Mouse (Mus musculus) heart, postnatal 25 days (tissue): ENCODE measurements around the gene Cpt1b. TPM values are rescaled to one million over a fixed set of nuclear protein-coding genes. Genes with fewer than 3 reads are reported as not detected.
"Not testable (repeated sequence)": the region's sequence is repeated elsewhere in the genome, so short reads cannot be mapped to it uniquely, and the experiment has no call there.

Experiments used
- DNase-seq: peaks from one replicate; pipeline ENCODE4 v3.0.0; 2022; ENCODE audit warnings: low spot score
- intact Hi-C: fragments of 180-260 bp; cut with DNase I; formaldehyde crosslinking; loops from one replicate; pipeline ENCODE4 v1.15.1; 2025
- total RNA-seq, 2 experiments: library from RNA; stranded (reverse); gene quantifications; 2 replicates each; pipeline ENCODE4 v1.2.3; 2021

Gene Cpt1b
- total RNA-seq, 2 experiments from 2014 or later, result 512 to 569 TPM

DNA sequence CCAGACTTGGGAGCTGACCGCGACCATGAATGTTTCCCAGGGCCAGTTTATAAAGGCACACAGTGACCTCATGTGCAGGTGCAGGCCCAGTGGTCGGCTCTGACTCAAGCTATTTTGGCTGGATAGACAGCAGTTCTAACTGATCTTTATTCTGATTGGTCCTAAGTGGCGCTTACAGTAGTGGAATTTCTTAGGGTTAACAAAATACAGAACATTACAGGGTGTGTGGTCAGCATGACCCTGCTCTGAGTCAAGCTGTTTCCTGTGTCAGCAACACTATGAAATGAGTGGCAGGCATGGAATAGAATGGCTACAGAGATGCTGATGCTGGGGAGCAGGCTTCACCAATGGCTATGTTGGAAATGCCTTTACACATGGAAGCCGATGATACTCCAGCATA lies 10.2 kb upstream of the Cpt1b start:
- intact Hi-C loops, result no loop called here
- DNase-seq, result no peak

- no peak for DNase-seq
- intact Hi-C loops, result no loop called here
Measured at GRCm38 (mm10) chr15:89434136-89434535, 8.5 kb upstream of the Cpt1b start.

- intact Hi-C loops, result no loop called here
- DNase-seq, result no peak
Measured at GRCm38 (mm10) chr15:89432946-89433345, 7.3 kb upstream of the Cpt1b start.

GRCm38 (mm10) chr15:89431806-89432205 lies 6.1 kb upstream of the Cpt1b start:
- DNase-seq, result no peak
- intact Hi-C loops, result loop anchor here (2.0 kb wide), 1 partner anchor 43 kb away; no protein-coding TSS in a partner anchor

GRCm38 (mm10) chr15:89431271-89431670 lies 5.6 kb upstream of the Cpt1b start:
- DNase-seq, result no peak
- intact Hi-C loops, result loop anchor here (2.0 kb wide), 1 partner anchor 44 kb away; no protein-coding TSS in a partner anchor

DNA sequence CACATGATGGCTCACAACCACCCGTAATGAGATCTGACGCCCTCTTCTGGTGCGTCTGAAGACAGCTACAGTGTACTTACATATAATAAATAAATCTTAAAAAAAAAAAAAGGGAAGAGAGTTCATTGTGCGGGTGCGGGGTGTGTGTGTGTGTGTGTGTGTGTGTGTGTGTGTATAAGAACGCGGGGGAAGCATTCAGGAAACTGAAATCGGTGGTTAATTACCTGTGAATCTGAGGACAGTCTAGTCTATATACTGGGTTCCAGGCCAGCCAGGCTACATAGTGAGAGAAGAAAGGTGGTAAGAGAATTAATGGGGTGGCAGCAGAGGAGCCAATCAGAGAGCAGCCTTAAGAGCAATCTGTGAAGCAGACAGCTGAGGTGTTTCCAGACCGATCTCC lies 5.1 kb upstream of the Cpt1b start:
- intact Hi-C loops, result loop anchor here (2.0 kb wide), 1 partner anchor 44 kb away; no protein-coding TSS in a partner anchor
- DNase-seq, result not testable (repeated sequence)

DNA sequence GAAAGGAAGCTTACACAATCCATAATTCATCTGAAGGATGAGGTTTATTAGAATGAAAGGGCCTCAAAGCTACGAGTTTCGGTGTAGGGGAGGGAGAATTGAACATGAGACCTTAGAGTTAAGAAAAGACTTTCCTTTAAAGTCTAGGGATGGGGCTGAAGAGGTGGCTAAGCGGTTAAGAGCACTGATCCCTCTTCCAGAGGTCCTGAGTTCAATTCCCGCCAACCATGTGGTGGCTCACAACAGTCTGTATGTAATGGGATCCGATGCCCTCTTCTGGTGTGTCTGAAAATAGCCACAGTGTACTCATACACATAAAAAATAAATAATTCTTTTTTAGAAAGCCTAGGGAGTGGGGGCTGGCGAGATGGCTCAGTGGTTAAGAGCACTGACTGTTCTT lies 4.7 kb upstream of the Cpt1b start:
- no peak for DNase-seq
- intact Hi-C loops, result loop anchor here (2.0 kb wide), 1 partner anchor 44 kb away; no protein-coding TSS in a partner anchor

- intact Hi-C loops, result loop anchor here (2.0 kb wide), 2 partner anchors 45 to 53 kb away; partner anchors contain the start of gene Tymp
- peak; percentile 89 for DNase-seq
Measured at GRCm38 (mm10) chr15:89429352-89430221, 3.9 kb upstream of the Cpt1b start, which contains the start of the genes C730034F03Rik, Gm44502 and Chkb. TSS of gene C730034F03Rik (plus strand) at chr15:89429589. TSS of gene Gm44502 (minus strand) at chr15:89429696. TSS of gene Chkb (minus strand) at chr15:89429908.

- intact Hi-C loops, result loop anchor here (2.0 kb wide), 1 partner anchor 52 kb away; the partner anchor contains the start of gene Tymp
- DNase-seq, result no peak
Measured at GRCm38 (mm10) chr15:89428821-89429351, 3.2 kb upstream of the Cpt1b start.

GRCm38 (mm10) chr15:89428136-89428790 lies 2.6 kb upstream of the Cpt1b start:
- DNase-seq, result no peak

DNA sequence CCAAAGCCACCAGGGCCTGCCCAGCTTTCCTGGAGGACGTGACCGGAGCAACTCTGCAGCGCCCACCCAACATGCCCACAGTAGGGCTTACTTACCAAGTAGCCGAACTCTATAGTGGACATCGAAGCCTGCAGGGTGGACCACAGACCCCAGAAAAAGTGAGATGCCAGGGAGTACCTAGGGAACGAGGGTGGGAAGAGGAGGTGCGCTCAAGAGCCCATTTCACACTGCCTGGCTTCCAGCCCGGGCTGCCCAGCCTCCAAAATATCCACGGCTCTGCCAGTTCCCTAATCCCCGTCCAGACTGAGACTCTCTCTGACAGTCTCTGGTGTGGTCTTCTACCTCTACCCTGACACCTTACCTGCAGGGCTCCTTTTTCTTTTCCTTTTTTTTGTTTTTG lies 1.1 kb upstream of the Cpt1b start:
- DNase-seq, result no peak
- intact Hi-C loops, result no loop called here

More at GRCm38 (mm10) chr15:89428136-89428790, 2.6 kb upstream of the Cpt1b start:
- intact Hi-C loops, result loop anchor here (2.0 kb wide), 1 partner anchor 51 kb away; the partner anchor contains the start of gene Tymp

DNA sequence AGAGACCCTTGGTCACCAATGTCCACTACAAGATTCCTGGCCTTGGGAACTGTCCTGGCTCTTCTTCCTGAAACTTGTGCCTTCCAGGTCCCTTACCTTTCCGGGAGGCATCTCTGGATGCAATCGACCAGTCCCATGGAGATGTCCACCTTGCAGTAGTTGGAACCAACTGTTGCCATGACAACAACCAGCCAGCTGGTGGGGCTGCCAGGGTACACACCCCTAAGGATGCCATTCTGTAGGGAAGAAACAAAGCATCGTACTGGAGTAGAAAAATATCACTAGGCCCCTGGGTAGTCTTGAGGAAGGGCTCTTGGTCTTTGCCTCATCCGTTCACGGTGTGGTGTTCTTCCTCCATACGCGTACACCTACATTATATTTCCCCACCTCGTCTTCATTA lies 1.0 kb downstream of the Cpt1b start:
- intact Hi-C loops, result no loop called here
- no peak for DNase-seq

GRCm38 (mm10) chr15:89421938-89422337 lies 3.7 kb downstream of the Cpt1b start:
- DNase-seq, result no peak
- intact Hi-C loops, result no loop called here

DNA sequence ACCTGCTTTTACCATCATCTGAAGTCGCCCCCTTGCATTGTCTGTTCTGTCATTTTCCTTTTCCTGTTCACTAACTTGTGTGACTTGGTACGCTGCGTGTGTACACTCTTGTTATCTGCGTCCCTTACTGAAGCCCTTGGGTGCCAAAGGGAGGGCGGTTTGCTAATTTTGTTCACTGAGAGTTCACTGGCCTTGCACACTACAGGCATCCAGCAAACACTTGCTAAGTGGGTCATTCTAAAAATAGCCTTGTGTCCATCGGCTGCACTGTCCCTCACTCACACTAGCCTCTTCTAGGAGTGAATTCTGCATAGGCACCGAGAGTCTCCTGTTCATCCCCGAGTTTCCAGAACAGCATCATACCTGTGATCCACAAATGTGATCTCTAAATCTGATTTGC lies 10.4 kb downstream of the Cpt1b start:
- intact Hi-C loops, result no loop called here
- DNase-seq, result no peak

GRCm38 (mm10) chr15:89410118-89410517 lies 15.5 kb downstream of the Cpt1b start, which contains the start of gene Syce3:
TSS of gene Syce3 (minus strand) at chr15:89410503.
- no peak for DNase-seq
- intact Hi-C loops, result no loop called here

GRCm38 (mm10) chr15:89406691-89407090 lies 19.0 kb downstream of the Cpt1b start:
- intact Hi-C loops, result no loop called here
- DNase-seq, result no peak

DNA sequence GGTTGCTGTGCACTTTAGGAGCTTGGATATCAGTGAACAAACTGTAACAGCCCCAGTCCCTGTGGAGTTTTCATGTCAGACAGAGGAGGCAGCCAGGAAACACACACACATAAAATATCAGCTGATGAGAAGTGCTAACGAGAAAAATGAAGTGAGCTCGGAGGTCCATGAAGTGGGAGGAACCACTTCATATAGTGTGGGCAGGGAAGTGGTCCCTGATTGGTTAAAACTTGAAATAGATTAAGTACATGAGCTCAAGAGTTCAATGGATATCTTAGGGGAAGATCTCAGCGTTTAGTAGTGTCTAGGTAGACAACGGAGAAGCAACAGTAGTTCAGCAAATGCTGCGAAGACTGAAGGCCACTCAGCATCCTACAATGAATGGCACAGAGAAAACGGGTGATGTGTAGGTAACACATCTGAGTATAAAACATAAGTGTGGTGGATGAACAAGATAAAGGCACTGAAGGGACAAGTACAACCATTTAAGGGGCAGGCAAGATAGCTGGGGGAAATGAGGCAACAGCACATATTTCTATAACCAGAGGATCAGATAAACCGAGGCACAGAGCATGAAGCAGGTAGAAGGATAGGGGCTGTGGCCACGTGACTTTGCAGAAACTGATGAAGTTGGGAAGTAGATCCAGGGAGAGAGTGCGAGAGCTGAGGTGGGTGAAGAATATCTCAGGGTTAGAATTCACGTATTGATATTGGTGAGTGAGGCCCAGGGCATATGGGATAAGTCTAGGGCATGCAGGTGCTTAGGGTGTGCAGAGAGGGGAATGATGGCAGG lies 20.6 kb downstream of the Cpt1b start:
- DNase-seq, result no peak
- intact Hi-C loops, result no loop called here

DNA sequence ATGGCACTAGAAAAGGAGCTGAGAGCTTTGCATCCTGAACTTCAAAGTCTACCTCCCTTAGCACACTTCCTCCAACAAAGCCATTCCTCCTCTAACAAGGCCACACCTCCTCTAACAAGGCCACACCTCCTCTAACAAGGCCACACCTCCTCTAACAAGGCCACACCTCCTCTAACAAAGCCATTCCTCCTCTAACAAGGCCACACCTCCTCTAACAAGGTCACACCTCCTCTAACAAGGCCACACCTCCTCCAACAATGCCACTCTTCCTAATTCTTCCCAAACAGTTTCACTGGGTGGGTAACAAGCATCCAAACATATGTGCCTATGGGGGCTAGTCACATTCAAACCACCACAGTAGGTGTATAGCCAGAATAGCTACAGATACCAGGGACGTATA lies 23.2 kb downstream of the Cpt1b start:
- intact Hi-C loops, result no loop called here
- DNase-seq, result no peak

DNA sequence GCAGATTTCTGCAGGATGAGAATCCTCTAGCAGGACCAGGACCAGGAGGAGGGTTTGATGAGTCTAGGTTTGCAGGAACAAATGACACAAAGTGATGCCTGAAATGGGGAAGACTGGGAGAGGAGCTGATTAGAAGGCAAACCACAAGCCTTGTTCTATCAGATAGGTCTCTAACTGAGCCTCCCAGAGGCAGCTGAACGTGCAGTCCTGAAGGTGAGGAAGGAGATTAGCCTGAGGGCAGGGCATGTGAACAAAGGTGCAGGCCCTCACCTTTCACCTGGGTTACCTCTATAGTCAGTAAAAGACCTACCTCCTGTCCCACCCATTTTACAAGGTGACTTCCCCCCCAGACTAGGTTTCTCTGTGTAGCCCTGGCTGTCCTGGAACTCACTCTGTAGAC lies 25.9 kb downstream of the Cpt1b start:
- no peak for DNase-seq
- intact Hi-C loops, result no loop called here

DNA sequence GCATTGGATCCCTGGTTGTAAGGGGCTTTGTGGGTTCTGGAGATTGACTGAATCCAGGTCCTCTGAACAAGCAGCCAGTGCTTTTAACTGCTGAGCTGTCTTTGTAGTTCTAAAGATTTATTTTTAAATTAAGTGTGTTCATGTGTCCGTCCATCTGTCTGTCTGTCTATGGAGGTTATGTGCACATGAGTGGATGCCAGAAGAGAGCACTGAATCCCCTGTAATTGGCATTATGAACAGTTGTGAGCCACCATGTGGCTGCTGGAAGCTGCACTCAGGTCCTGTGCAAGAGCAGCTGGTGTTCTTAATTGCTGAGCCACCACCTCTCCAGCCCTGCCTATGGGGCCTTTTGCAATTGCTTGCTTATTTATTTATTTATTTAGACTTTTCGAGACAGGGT lies 27.5 kb downstream of the Cpt1b start:
- intact Hi-C loops, result no loop called here
- DNase-seq, result no peak
